Mouse (Mus musculus) C2C12 (cell line): ENCODE results near the gene Mfsd4b1. TPM values are rescaled to one million over a fixed set of nuclear protein-coding genes. Genes with fewer than 3 reads are reported as not detected.

Source experiments
- H3K27me3 ChIP-seq: one replicate; pipeline ENCODE4 v1.6.1; 2011; ENCODE audit not compliant: control insufficient read depth, insufficient read depth, insufficient read length
- H3K36me3 ChIP-seq: one replicate; pipeline ENCODE4 v1.6.1; 2011; ENCODE audit not compliant: control insufficient read depth, insufficient read depth
- H3K4me3 ChIP-seq: one replicate; pipeline ENCODE4 v1.5.1; 2011; ENCODE audit warnings: mild to moderate bottlenecking, control low read depth; ENCODE audit not compliant: poor library complexity, insufficient read depth, severe bottlenecking
- H3K79me2 ChIP-seq: one replicate; pipeline ENCODE4 v1.6.1; 2011; ENCODE audit not compliant: control insufficient read depth, insufficient read depth
- H3K79me3 ChIP-seq: one replicate; pipeline ENCODE4 v1.6.1; 2011; ENCODE audit warnings: low read depth, control low read depth
- H3ac ChIP-seq: one replicate; pipeline ENCODE3; 2011; ENCODE audit warnings: low read depth; ENCODE audit not compliant: control insufficient read depth, insufficient read length
- CEBPB ChIP-seq: IDR thresholded peaks from one replicate; pipeline ENCODE4 v1.6.1; 2011; ENCODE audit warnings: low read depth, mild to moderate bottlenecking, control low read depth, moderate library complexity
- CTCF ChIP-seq: IDR thresholded peaks from one replicate; pipeline ENCODE4 v1.5.1; 2011; ENCODE audit not compliant: control insufficient read depth, insufficient read depth, insufficient read length
- FOSL1 ChIP-seq: IDR thresholded peaks from one replicate; pipeline ENCODE4 v1.8.0; 2011; ENCODE audit warnings: mild to moderate bottlenecking, low read length; ENCODE audit not compliant: poor library complexity, insufficient read depth, severe bottlenecking
- MAX ChIP-seq: IDR thresholded peaks from one replicate; pipeline ENCODE4 v1.6.1; 2011; ENCODE audit warnings: mild to moderate bottlenecking, control low read depth
- MYOD1 ChIP-seq: IDR thresholded peaks from one replicate; pipeline ENCODE4 v1.6.1; 2011; ENCODE audit warnings: low read depth; ENCODE audit not compliant: control insufficient read depth, insufficient read length
- MYOG ChIP-seq: IDR thresholded peaks from one replicate; pipeline ENCODE4 v1.6.1; 2011; ENCODE audit not compliant: control insufficient read depth, insufficient read length; ENCODE audit errors: extremely low read depth
- USF1 ChIP-seq: IDR thresholded peaks from one replicate; pipeline ENCODE4 v1.6.1; 2011; ENCODE audit warnings: low read depth, mild to moderate bottlenecking, control low read depth, moderate library complexity
- polyA plus RNA-seq: library from polyadenylated mRNA; unstranded; fragments of >200 nt; fragmentation: generic; extraction: Trizol; gene quantifications from one replicate; pipeline ENCODE4 v1.2.1, GENCODE M21; 2012; ENCODE audit warnings: missing spikeins

Gene Mfsd4b1
- polyA plus RNA-seq, 1 experiment, result not detected

GRCm38 (mm10) chr10:40058062-40058785 is 33.2 kb upstream of the Mfsd4b1 start:
- Histone ChIP-seq H3K27me3 (no peaks in the 10 kb centered on the region), H3K79me2 (no peaks in the 10 kb centered on the region), H3ac (no peak overlapping the region), H3K36me3 (no peaks in the 10 kb centered on the region), H3K4me3 (no peak overlapping the region), H3K79me3 (no peaks in the 10 kb centered on the region)
- TF ChIP-seq CTCF (no peak), FOSL1 (no peak), MYOD1 (no peak), CEBPB (no peak), MYOG (no peak), MAX (no peak)

GRCm38 (mm10) chr10:40057615-40058014 is 32.5 kb upstream of the Mfsd4b1 start:
- Histone ChIP-seq H3K27me3 (no peaks in the 10 kb centered on the region), H3K79me3 (no peaks in the 10 kb centered on the region), H3ac (no peak overlapping the region), H3K79me2 (no peaks in the 10 kb centered on the region), H3K36me3 (no peaks in the 10 kb centered on the region), H3K4me3 (no peak overlapping the region)
- no peak for TF ChIP-seq MYOD1
- TF ChIP-seq FOSL1, result no peak
- TF ChIP-seq MAX, result no peak
- no peak for TF ChIP-seq CEBPB
- no peak for TF ChIP-seq USF1
- no peak for TF ChIP-seq CTCF
- no peak for TF ChIP-seq MYOG

- no peaks in the 10 kb centered on the region for H3K36me3 ChIP-seq
- H3ac ChIP-seq, result no peak overlapping the region
- TF ChIP-seq USF1, result no peak
- no peak for TF ChIP-seq MYOG
- no peak for TF ChIP-seq CTCF
- no peak for TF ChIP-seq MYOD1
- no peak for TF ChIP-seq CEBPB
- TF ChIP-seq FOSL1, result no peak
- TF ChIP-seq MAX, result no peak
- no peaks in the 10 kb centered on the region for H3K79me2 ChIP-seq
- no peaks in the 10 kb centered on the region for H3K79me3 ChIP-seq
- H3K27me3 ChIP-seq, result no peaks in the 10 kb centered on the region
- H3K4me3 ChIP-seq, result no peak overlapping the region
Observed at GRCm38 (mm10) chr10:40054455-40054854, 29.4 kb upstream of the Mfsd4b1 start.

- Histone ChIP-seq H3K4me3 (no peak overlapping the region), H3K27me3 (no peaks in the 10 kb centered on the region)
Observed at GRCm38 (mm10) chr10:40053896-40054295, 28.8 kb upstream of the Mfsd4b1 start.

GRCm38 (mm10) chr10:40053257-40053895 is 28.3 kb upstream of the Mfsd4b1 start:
- H3K36me3 ChIP-seq, result no peaks in the 10 kb centered on the region
- no peak for TF ChIP-seq FOSL1
- TF ChIP-seq MAX, result peak; percentile 9
- TF ChIP-seq USF1, result no peak
- H3ac ChIP-seq, result no peak overlapping the region
- H3K4me3 ChIP-seq, result no peak overlapping the region
- H3K79me2 ChIP-seq, result no peaks in the 10 kb centered on the region
- no peaks in the 10 kb centered on the region for H3K27me3 ChIP-seq
- H3K79me3 ChIP-seq, result no peaks in the 10 kb centered on the region

More at GRCm38 (mm10) chr10:40053896-40054295, 28.8 kb upstream of the Mfsd4b1 start:
- Histone ChIP-seq H3ac (no peak overlapping the region), H3K79me3 (no peaks in the 10 kb centered on the region), H3K36me3 (no peaks in the 10 kb centered on the region), H3K79me2 (no peaks in the 10 kb centered on the region)
- TF ChIP-seq USF1 (no peak), MAX (no peak), FOSL1 (no peak), CEBPB (no peak), MYOG (no peak), MYOD1 (no peak), CTCF (no peak)

- Histone ChIP-seq H3ac (no peak overlapping the region), H3K36me3 (no peaks in the 10 kb centered on the region), H3K79me2 (no peaks in the 10 kb centered on the region), H3K4me3 (no peak overlapping the region), H3K79me3 (no peaks in the 10 kb centered on the region), H3K27me3 (no peaks in the 10 kb centered on the region)
- no peak for TF ChIP-seq CEBPB
Observed at GRCm38 (mm10) chr10:40051997-40052396, 26.9 kb upstream of the Mfsd4b1 start.
